Mouse (Mus musculus) bone marrow, adult 2 months (tissue): Measurements from ENCODE around the gene Mucl3. TPM values are rescaled to one million over a fixed set of nuclear protein-coding genes. Genes with fewer than 3 reads are reported as not detected.
A peak's percentile ranks its signal among the peaks of the same experiment; 100 is the strongest.

Experiments
- H3K27ac ChIP-seq: fragments of 200-500 bp; 2 replicates; pipeline ENCODE4 v1.5.1; 2012; ENCODE audit warnings: low read depth, mild to moderate bottlenecking, control low read depth, inconsistent platforms, low read length; ENCODE audit not compliant: control insufficient read depth, poor library complexity, insufficient read depth
- H3K4me1 ChIP-seq: fragments of 200-500 bp; 2 replicates; pipeline ENCODE4 v1.6.1; 2011; ENCODE audit warnings: low read length; ENCODE audit not compliant: control insufficient read depth, insufficient read depth
- H3K4me3 ChIP-seq: fragments of 200-500 bp; replicated peaks from 2 replicates; pipeline ENCODE3; 2011; ENCODE audit warnings: mild to moderate bottlenecking, low read depth, low read length, control low read depth; ENCODE audit not compliant: control insufficient read depth
- CTCF ChIP-seq: fragments of 200-500 bp; IDR thresholded peaks from 2 replicates; pipeline ENCODE4 v1.5.1; 2011; ENCODE audit warnings: low read length, control low read depth; ENCODE audit not compliant: control insufficient read depth, insufficient read depth
- POLR2A ChIP-seq: fragments of 200-500 bp; IDR thresholded peaks from 2 replicates; pipeline ENCODE4 v1.6.1; 2011; ENCODE audit warnings: low read depth, mild to moderate bottlenecking, control low read depth, low read length, borderline replicate concordance; ENCODE audit not compliant: control insufficient read depth
- WGBS: fragments of 180-500 bp; shearing (Covaris S2); methylation state at CpG from one replicate; pipeline ENCODE4 v1.1.7; 2018; 5-methylcytosine and 5-hydroxymethylcytosine counted together
- polyA plus RNA-seq: library from polyadenylated mRNA; stranded (reverse); fragments of >200 nt; gene quantifications from 2 replicates; pipeline ENCODE4 v1.2.4, GENCODE M21; 2011; ENCODE audit warnings: low replicate concordance; ENCODE audit not compliant: missing spikeins, insufficient read depth, insufficient read length

Gene Mucl3
- polyA plus RNA-seq, 1 experiment = not detected

GRCm38 (mm10) chr17:35590410-35591218 is 52.9 kb downstream of the Mucl3 start:
- Histone ChIP-seq H3K4me1 (no peaks in the 10 kb centered on the region), H3K4me3 (no peak overlapping the region), H3K27ac (no peak overlapping the region)
- TF ChIP-seq POLR2A (no peak), CTCF (peak; percentile 80)
- WGBS = 15% methylated on average over 21 of the region's 21 CpGs

GRCm38 (mm10) chr17:35588387-35588786 is 55.1 kb downstream of the Mucl3 start:
- WGBS = 63% methylated on average over 4 of the region's 4 CpGs
- H3K4me3 ChIP-seq = no peak overlapping the region
- TF ChIP-seq POLR2A (no peak), CTCF (no peak)
- no peaks in the 10 kb centered on the region for H3K4me1 ChIP-seq
- no peak overlapping the region for H3K27ac ChIP-seq

- TF ChIP-seq POLR2A (no peak), CTCF (no peak)
- WGBS = 55% methylated on average over 1 of the region's 1 CpGs
- Histone ChIP-seq H3K27ac (no peak overlapping the region), H3K4me1 (no peaks in the 10 kb centered on the region), H3K4me3 (no peak overlapping the region)
Measured at GRCm38 (mm10) chr17:35587291-35587690, 56.2 kb downstream of the Mucl3 start.

Other genes starting within 250 kb of the Mucl3 start
- 52.3 and 95.2 TPM in 2 replicates for gene H2-Q6, start 218.8 kb downstream of the Mucl3 start, polyA plus RNA-seq
- 43.9 and 101 TPM in 2 replicates for gene H2-Q7, start 204.5 kb downstream of the Mucl3 start, polyA plus RNA-seq
- 28.2 and 68.7 TPM in 2 replicates for gene H2-Q10, start 173.6 kb downstream of the Mucl3 start, polyA plus RNA-seq
- 102 TPM in 1 of 2 replicates, not detected in the other for gene Pou5f1, start 137.7 kb downstream of the Mucl3 start, polyA plus RNA-seq
- gene Tcf19, start 126.9 kb downstream of the Mucl3 start, polyA plus RNA-seq = 28.7 and 41.7 TPM in 2 replicates
- 15.7 and 31.8 TPM in 2 replicates for gene Cchcr1, start 126.6 kb downstream of the Mucl3 start, polyA plus RNA-seq
- gene Psors1c2, start 110.5 kb downstream of the Mucl3 start, polyA plus RNA-seq = not detected in 2 replicates
- not detected in 2 replicates for gene Cdsn, start 91.6 kb downstream of the Mucl3 start, polyA plus RNA-seq
- gene 2300002M23Rik, start 76.2 kb downstream of the Mucl3 start, polyA plus RNA-seq = not detected in 2 replicates
- not detected in 2 replicates for gene Sfta2, start 42.1 kb downstream of the Mucl3 start, polyA plus RNA-seq
- gene Gm9573, start 17.1 kb downstream of the Mucl3 start, polyA plus RNA-seq = not detected in 2 replicates
- 13.1 and 25.0 TPM in 2 replicates for gene Vars2, start 23.9 kb upstream of the Mucl3 start, polyA plus RNA-seq
- 12.5 and 21.1 TPM in 2 replicates for gene Gtf2h4, start 30.0 kb upstream of the Mucl3 start, polyA plus RNA-seq
- gene Ddr1, start 60.9 kb upstream of the Mucl3 start, polyA plus RNA-seq = 2.4 and 6.0 TPM in 2 replicates
- gene Ier3, start 178.0 kb upstream of the Mucl3 start, polyA plus RNA-seq = 8.7 and 17.1 TPM in 2 replicates
- 41.7 and 90.0 TPM in 2 replicates for gene Flot1, start 179.5 kb upstream of the Mucl3 start, polyA plus RNA-seq
- gene Tubb5, start 194.6 kb upstream of the Mucl3 start, polyA plus RNA-seq = 380 and 447 TPM in 2 replicates
- gene Mdc1, start 197.8 kb upstream of the Mucl3 start, polyA plus RNA-seq = 17.2 and 24.2 TPM in 2 replicates
- gene Nrm, start 217.6 kb upstream of the Mucl3 start, polyA plus RNA-seq = 16.0 and 22.4 TPM in 2 replicates
- gene Ppp1r18, start 221.9 kb upstream of the Mucl3 start, polyA plus RNA-seq = 35.8 and 78.4 TPM in 2 replicates
- gene Dhx16, start 236.1 kb upstream of the Mucl3 start, polyA plus RNA-seq = 119 and 234 TPM in 2 replicates